Mouse (Mus musculus) frontal cortex, postnatal 25 days (tissue): ENCODE data around the gene Fgfr2.

Source experiments
- DNase-seq, 2 experiments: peaks; one replicate each; pipeline ENCODE4 v3.0.0; 2022; ENCODE audit warnings: low spot score in 2 of 2

Fgfr2 gene

DNA sequence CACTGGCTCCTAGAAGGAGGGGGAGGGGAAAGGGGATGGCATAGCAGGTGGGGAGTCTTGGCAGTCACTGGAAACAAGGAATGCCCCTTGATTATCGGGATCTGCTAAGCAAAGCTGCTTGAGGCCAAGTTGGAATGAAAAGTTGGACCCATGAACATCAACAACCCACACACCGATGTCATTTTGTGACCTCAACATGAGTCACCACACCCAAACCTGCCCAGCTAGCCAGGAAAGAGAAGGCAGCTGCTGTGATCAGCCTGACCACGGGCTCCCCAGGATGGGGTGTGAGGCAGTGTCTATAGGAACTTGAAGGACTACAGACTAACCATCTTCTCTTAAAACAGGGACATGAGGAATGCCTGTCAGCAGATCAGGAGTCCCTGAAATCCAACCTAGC lies 37.7 kb downstream of the Fgfr2 start:
- no peak for DNase-seq

DNA sequence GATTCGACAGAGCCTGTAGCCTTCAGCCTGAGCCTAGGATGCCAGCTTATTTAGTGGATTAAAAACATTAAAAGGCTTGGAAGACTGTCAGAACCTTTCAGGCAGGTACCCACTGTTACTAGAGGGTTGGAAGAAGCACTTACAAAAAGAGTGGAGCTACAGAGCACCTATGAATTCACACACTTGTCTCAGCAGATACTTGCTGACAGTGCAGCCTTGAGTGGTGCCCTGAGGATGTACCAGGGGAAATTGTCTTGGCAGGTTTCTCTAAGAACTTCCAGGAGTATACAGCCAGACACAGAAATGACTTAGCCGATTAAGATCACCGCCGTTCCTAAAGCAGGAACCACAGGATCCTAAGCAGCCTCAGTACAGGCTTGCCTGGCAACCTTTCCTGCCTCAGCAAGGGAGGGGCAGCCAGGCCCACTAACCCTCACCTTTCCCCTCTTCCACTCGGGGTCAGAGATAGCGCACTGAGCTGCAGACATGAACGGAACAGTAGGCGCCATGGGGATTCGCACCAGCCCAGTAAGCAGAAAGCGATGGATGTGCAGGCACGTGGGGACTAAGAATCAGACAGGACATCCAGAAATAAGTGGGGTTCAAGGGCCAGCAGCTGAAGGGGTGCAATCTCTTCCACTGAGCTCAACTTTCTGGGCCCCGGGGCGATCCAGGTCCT lies 39.1 kb downstream of the Fgfr2 start:
- DNase-seq = no peak

DNA sequence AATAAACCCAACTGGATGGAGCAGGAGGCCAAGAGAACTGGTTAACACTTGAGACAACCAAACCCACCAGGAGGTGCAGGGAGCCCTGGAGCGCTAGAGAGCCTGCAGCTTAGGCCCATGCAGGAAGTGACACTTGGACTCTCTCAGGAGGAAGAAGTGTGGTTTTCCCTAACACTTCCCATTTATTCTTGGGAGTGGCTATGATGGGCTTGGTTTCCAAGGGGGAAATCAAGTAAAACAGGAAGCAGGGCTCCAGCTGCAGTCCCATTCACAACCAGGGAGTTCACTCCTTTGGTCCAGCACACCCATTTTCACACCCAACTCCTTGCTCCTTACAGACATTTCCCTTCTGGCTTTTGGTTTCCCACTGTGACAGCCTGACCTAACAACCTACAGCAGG lies 44.2 kb downstream of the Fgfr2 start:
- DNase-seq = no peak

DNA sequence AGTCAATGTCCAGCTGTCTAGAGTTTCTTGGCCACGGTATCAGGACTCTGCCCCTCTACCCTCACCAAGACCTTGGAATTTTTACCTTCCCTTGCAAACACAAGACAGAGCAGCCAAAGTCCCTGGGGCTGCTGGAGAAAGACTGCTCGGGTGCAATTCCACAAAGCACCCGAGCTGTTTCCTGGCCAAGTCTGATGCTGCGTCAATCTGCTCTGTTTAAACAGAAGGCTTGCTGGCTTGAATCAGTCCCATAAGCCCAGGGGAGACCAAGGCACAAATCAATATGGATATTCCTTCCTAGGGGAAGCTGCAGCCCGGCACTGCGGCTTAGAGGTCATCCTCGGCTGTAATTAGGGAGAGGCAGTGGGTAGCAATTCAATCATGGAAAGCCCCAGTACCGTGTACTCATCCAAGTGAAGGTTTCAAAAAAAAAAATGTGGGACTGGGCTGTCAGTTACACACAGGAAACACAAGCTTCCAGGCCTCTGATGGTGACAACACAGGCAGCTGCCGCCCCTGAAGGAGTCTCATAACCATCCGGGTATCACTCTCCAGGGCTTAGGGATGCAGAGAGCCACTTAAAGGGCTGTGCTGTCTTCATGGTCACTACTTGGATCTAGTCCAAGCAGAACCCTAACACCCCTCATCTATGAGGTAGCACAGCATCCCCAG lies 48.6 kb downstream of the Fgfr2 start:
- DNase-seq = no peak

DNA sequence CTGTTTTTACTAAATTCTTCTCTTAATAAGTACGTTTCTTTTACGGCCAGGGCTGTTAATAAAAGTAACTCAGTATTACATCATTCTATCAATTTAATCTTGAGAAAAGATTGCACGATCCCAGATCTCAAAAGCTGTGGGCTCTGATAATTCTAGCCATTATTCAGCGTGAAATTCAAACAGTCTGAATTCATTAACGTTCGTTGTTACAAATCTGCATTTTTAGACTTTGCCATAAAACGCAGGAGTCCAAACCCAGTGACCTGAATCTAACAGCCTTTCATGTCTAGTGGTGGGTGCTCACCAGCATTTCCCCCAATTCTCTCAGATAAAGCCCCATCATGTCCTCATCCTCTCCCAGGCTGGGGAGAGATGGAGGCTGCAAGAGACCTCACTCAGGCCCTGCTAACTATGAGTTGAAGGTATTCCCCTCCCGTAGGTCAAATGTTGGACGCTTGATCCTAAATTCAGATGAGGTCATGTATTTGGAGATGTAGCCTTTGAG lies 50.0 kb downstream of the Fgfr2 start:
- no peak for DNase-seq

DNA sequence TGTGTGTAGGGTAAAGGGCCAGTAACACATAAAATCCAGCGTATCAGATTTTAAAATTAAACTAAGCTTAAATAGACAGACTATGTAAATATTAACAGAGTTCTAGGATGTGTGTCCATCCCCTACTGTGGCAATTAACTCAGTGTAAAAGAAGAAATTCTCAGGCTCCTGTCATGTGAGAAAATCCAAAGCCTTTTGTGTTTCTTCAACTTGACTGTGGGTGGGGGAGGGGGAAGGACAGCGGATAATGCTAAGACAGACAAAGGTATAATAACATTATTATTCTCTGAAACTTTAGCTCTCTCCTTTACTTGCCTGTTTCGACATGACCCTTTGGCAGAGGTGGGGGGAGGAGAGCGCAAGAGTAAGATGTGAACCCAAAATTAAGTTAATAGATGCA lies 50.6 kb downstream of the Fgfr2 start:
- DNase-seq = no peak

DNA sequence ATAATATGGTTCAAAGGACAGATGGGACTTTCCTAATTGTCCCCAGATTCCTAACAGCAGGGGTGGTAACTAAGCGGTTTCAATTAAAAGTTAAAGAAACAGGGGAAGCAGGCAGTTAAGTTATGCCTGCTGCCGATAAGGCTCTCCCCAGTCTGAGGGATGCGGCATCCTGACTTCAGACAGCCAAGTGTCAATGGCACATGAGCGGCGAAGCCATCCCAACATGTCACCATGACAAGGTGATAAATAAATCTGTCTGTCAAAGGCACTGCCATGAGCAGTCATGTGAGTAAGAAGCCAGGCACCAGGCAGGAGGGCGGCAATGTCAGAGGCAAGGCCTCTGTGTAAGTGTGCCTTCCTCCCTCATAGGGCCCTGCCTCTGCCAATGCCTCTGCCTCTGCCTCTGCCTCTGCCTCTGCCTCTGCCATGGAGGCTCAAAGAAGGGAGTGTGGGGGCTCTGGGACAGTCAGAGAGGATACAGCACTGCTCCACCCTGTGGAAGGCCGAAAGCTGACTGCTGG lies 55.8 kb downstream of the Fgfr2 start:
- DNase-seq = no peak

DNA sequence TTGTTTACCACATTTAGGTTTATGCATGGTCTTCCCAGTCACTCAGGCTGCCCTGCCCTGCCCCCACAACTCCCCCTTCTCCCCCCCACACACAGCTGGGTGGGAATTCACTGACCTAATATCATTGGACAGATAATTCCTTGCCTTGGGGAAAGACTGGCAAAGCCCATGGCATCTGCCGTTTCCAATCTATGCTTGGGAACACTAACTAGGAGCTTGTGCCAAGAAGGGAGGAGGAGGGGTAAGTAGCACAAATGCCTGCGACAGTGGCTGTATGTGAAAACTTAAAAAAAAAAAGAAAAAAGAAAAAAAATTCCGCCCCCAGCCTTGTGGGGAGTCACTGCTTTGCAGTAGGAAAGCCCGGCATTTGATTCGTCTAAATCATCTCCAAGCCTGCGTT lies 56.4 kb downstream of the Fgfr2 start:
- DNase-seq = no peak

DNA sequence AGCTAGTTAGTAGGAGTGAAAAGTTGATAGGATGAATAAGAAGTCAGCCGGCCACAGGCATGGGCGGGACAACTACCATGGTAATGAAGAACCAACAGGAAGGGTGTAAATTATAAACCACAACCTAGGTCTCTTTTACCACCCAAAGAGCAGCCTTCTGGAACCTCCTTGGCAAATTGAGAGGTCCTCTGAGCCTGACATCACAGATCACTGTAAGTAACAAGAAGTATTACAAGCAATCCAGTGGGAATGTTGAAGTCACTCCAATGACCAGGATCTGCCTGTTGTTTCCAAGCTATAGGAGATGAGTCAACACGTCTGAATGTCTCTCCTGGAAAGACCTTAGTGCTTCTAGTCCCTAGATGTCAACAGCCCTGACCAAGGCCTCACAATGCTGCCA lies 61.1 kb downstream of the Fgfr2 start:
- DNase-seq = no peak

GRCm38 (mm10) chr7:133060170-133060569 lies 63.0 kb downstream of the Fgfr2 start:
- DNase-seq = no peak

DNA sequence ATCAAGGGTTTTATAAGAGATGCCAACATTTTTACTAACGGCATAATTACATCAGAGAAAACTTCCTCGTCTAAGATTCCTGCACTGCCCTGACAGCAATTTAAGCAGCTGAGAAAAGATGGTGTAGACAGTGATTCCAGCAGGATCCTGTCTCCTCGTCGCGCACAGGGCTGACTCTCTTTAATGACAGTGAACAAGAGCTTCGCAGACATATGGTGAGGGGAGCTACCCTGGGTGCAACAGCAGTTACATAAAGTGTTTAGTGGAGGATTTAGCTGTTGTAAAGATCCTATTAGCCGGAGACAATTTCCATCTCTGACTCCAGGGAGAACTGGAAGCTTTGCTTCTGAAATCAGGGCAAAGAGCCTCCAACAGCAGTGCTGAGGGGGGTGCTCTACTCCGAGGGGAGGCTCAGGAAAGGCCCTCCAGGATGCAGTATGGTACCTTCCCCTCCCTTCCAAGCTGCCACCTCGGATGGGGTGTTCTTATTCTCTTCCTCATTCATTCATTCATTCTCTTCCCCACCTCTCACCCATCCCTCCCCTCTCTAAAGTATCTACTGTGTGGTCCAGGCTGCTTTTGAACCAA lies 63.5 kb downstream of the Fgfr2 start:
- no peak for DNase-seq

DNA sequence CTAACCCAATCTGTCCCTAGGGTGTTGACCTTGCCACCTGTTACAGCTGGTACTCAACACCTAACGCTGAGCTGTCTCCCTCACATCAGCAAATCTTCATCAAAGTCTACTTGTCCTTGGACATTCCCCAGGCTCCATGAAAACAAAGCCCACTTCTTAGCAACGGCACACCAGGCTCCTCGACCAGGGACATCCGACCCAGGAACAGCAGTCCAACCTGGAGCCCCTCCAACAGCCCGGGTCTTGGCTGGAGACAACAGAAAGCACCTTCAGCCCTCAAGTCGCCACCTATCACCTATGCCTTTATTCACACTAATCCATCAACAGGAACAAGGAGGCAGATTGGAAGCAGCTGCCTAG lies 64.0 kb downstream of the Fgfr2 start:
- DNase-seq = no peak

- no peak for DNase-seq
These were observed 64.5 kb downstream of the Fgfr2 start for GRCm38 (mm10) chr7:133058496-133059149.

GRCm38 (mm10) chr7:133056924-133057323 lies 66.2 kb downstream of the Fgfr2 start:
- no peak for DNase-seq

GRCm38 (mm10) chr7:133054486-133054885 lies 68.7 kb downstream of the Fgfr2 start:
- DNase-seq = no peak

GRCm38 (mm10) chr7:133053757-133054156 lies 69.4 kb downstream of the Fgfr2 start:
- DNase-seq = no peak

GRCm38 (mm10) chr7:133052819-133053218 lies 70.3 kb downstream of the Fgfr2 start:
- DNase-seq = no peak

DNA sequence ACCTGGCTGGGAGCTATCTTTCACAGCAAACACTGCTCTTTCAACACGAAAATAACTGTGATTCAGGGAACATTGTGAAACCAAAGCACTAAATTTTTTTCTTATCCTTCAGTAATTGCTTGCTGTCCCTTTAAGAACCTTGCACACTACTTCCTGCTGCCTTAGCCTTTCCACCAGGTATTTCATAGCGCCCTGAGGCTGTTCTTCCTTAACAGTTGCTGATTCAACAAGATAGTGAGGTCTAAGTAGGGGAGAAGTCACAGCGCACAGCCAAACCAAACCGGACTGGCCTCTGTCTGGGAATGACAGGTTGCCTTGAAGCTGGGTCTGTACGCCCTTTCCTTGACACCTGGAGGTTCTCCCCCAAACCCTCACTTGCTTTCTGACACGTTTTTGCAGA lies 72.5 kb downstream of the Fgfr2 start:
- no peak for DNase-seq

- DNase-seq = no peak
These were observed 75.0 kb downstream of the Fgfr2 start for GRCm38 (mm10) chr7:133048085-133048630.

GRCm38 (mm10) chr7:133047287-133047686 lies 75.9 kb downstream of the Fgfr2 start:
- DNase-seq = no peak

GRCm38 (mm10) chr7:133044721-133045120 lies 78.4 kb downstream of the Fgfr2 start:
- DNase-seq = no peak

DNA sequence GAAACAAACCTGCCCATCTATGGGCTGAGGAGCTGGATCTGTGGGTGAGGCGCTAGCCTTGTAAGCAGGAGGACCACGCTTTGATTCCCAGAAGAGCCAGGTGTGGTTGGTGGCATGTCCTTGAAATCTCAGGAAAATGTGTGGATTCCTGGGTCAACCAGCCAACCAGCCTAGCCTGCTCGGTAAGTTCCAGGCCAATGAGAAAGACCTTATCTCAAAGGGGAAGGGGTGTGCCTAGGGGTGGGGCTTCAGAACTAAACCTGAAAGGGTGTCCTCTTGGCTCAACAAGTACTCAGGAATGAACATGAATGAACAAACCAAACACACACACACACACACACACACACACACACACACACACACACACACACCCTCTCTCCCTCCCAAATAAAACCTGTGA lies 81.4 kb downstream of the Fgfr2 start:
- no peak for DNase-seq
